Mouse (Mus musculus): ENCODE results near the gene Ssxb9. TPM values are rescaled to one million over a fixed set of nuclear protein-coding genes. Genes with fewer than 3 reads are reported as not detected.
"Not testable (repeated sequence)": the region's sequence is repeated elsewhere in the genome, so short reads cannot be mapped to it uniquely, and the experiment has no call there.

Ssxb9 gene
- not detected in 2 replicates for polyA plus RNA-seq (2015; fragmentation: Nextera tagmentation; extraction: Ambion mirVana)

DNA sequence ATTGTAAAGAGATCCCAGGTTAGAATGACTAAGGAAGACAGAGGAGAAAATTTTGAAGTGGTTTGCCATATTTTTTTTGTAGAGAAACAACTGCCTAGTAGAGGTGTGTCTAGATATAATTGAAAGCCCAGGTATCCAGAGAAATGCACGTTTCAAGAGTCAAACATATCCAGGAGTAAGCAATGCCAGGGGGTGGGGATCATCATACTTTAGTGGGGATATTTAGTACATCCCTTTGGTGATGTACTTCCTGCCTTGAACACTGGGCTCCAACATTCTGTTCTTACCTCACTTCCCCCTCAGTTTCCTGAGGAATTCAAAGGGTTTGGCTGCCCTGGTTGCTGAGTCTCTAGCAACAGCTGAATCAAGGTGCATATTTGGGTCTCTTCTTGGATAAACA is at the start of gene Ssxb9:
Gene Ssxb9, plus strand, starts transcription at position 301 of the 400 bp plus-strand sequence.
- not testable (repeated sequence) for H3K9ac ChIP-seq (replicated peaks); H3K9me3 ChIP-seq (ENCODE audit: low read length); DNase-seq; H3K4me3 ChIP-seq (ENCODE audit: low read depth, low read length); ATAC-seq; H3K36me3 ChIP-seq (replicated peaks; ENCODE audit: insufficient read depth, low read length); H3K4me1 ChIP-seq (ENCODE audit: insufficient read depth); H3K4me2 ChIP-seq (ENCODE audit: low read depth, low read length); H3K27ac ChIP-seq (ENCODE audit: low read depth); H3K27me3 ChIP-seq (ENCODE audit: insufficient read depth, low read length)
- 22% methylated on average over 1 of the region's 1 CpGs for WGBS (ENCODE audit: insufficient replicate concordance)

- Histone ChIP-seq H3K4me1 (ENCODE audit: insufficient read depth) (no peaks in the 10 kb centered on the region), H3K27me3 (ENCODE audit: insufficient read depth, low read length) (no peaks in the 10 kb centered on the region), H3K9ac (replicated peaks) (no peak within 1 kb of the TSS), H3K4me2 (ENCODE audit: low read depth, low read length) (no peak within 1 kb of the TSS), H3K27ac (ENCODE audit: low read depth) (no peak within 1 kb of the TSS), H3K9me3 (ENCODE audit: low read length) (no peaks in the 10 kb centered on the region), H3K4me3 (ENCODE audit: low read depth, low read length) (no peak within 1 kb of the TSS), H3K36me3 (replicated peaks; ENCODE audit: insufficient read depth, low read length) (no peaks in the 10 kb centered on the region)
- 56% methylated on average over 2 of the region's 2 CpGs for WGBS (ENCODE audit: insufficient replicate concordance)
- no peak for TF ChIP-seq EP300 (IDR thresholded peaks at IDR 0.05; ENCODE audit: low read depth)
- TF ChIP-seq CTCF (IDR thresholded peaks at IDR 0.05; ENCODE audit: low read depth): no peak
- ATAC-seq: no peak
- DNase-seq: no peak
These were observed 39.7 kb upstream of the Ssxb9 start, which contains the start of gene Ssxb10 for GRCm38 (mm10) chrX:8327124-8327523. TSS of gene Ssxb10 (plus strand) at chrX:8327424.

- H3K9ac ChIP-seq (replicated peaks); DNase-seq; H3K4me3 ChIP-seq (ENCODE audit: low read depth, low read length); H3K27ac ChIP-seq (ENCODE audit: low read depth); H3K27me3 ChIP-seq (ENCODE audit: insufficient read depth, low read length); ATAC-seq; H3K4me1 ChIP-seq (ENCODE audit: insufficient read depth); H3K36me3 ChIP-seq (replicated peaks; ENCODE audit: insufficient read depth, low read length); H3K9me3 ChIP-seq (ENCODE audit: low read length); H3K4me2 ChIP-seq (ENCODE audit: low read depth, low read length): not testable (repeated sequence)
- 28% methylated on average over 1 of the region's 1 CpGs for WGBS (ENCODE audit: insufficient replicate concordance)
These were observed 46.2 kb downstream of the Ssxb9 start, which contains the start of gene Ssxb1 for GRCm38 (mm10) chrX:8413005-8413404. TSS of gene Ssxb1 (plus strand) at chrX:8413305.

Other genes with a start within 250 kb of the Ssxb9 start
- gene Wdr13, start 234.1 kb upstream of the Ssxb9 start, polyA plus RNA-seq (2015; fragmentation: Nextera tagmentation; extraction: Ambion mirVana): 4.6 and 5.6 TPM in 2 replicates
- 413 and 415 TPM in 2 replicates for gene Rbm3, start 221.1 kb upstream of the Ssxb9 start, polyA plus RNA-seq (2015; fragmentation: Nextera tagmentation; extraction: Ambion mirVana)
- gene Tbc1d25, start 190.8 kb upstream of the Ssxb9 start, polyA plus RNA-seq (2015; fragmentation: Nextera tagmentation; extraction: Ambion mirVana): 2.1 and 2.2 TPM in 2 replicates
- 74.7 and 84.5 TPM in 2 replicates for gene Ebp, start 173.5 kb upstream of the Ssxb9 start, polyA plus RNA-seq (2015; fragmentation: Nextera tagmentation; extraction: Ambion mirVana)
- gene Porcn, start 160.5 kb upstream of the Ssxb9 start, polyA plus RNA-seq (2015; fragmentation: Nextera tagmentation; extraction: Ambion mirVana): 1.5 and 1.9 TPM in 2 replicates
- 16.4 and 17.7 TPM in 2 replicates for gene Ftsj1, start 114.6 kb upstream of the Ssxb9 start, polyA plus RNA-seq (2015; fragmentation: Nextera tagmentation; extraction: Ambion mirVana)
- 32.0 and 35.9 TPM in 2 replicates for gene Slc38a5, start 95.8 kb upstream of the Ssxb9 start, polyA plus RNA-seq (2015; fragmentation: Nextera tagmentation; extraction: Ambion mirVana)
- gene Ssxb10, start 39.6 kb upstream of the Ssxb9 start, polyA plus RNA-seq (2015; fragmentation: Nextera tagmentation; extraction: Ambion mirVana): not detected in 2 replicates
- not detected in 2 replicates for gene Ssxb1, start 46.3 kb downstream of the Ssxb9 start, polyA plus RNA-seq (2015; fragmentation: Nextera tagmentation; extraction: Ambion mirVana)
- gene Ssxb2, start 94.7 kb downstream of the Ssxb9 start, polyA plus RNA-seq (2015; fragmentation: Nextera tagmentation; extraction: Ambion mirVana): not detected in 2 replicates
- gene Gm14459, start 158.0 kb downstream of the Ssxb9 start, polyA plus RNA-seq (2015; fragmentation: Nextera tagmentation; extraction: Ambion mirVana): not detected in 2 replicates
- gene Ssxb6, start 181.3 kb downstream of the Ssxb9 start, polyA plus RNA-seq (2015; fragmentation: Nextera tagmentation; extraction: Ambion mirVana): not detected in 2 replicates
- not detected in 2 replicates for gene Ssxb3, start 224.8 kb downstream of the Ssxb9 start, polyA plus RNA-seq (2015; fragmentation: Nextera tagmentation; extraction: Ambion mirVana)